Mouse (Mus musculus): ENCODE data around the gene Barhl1.

Barhl1 gene

DNA sequence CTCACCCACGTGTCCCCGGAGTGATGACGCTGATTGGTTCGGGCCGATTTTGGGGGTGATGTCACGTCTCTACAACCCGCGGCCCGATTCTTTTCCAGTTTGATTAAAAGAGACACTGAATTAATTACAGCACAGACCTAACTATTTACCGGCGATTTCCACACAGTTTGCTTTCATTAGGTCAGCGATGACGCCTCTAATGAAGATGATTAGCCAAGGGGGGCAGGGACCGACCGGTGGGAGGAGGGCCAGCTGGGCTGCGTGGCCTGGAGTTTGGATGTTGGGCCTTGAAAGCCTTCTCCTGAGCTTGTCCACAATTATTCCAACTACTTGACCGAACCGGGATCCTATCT lies at the start of gene Barhl1:
Gene Barhl1, minus strand, starts transcription at position 156 of the 353 bp plus-strand sequence.
- no peak for DNase-seq (ENCODE audit: low spot score)

- DNase-seq (ENCODE audit: low spot score), result no peak
These were observed 47.1 kb upstream of the Barhl1 start for GRCm38 (mm10) chr2:28963565-28963964.

GRCm38 (mm10) chr2:28961636-28962035 lies 45.2 kb upstream of the Barhl1 start:
- no peak for DNase-seq (ENCODE audit: low spot score)

GRCm38 (mm10) chr2:28961024-28961585 lies 44.6 kb upstream of the Barhl1 start:
- DNase-seq (ENCODE audit: low spot score), result no peak

GRCm38 (mm10) chr2:28956874-28957273 lies 40.4 kb upstream of the Barhl1 start:
- DNase-seq (ENCODE audit: low spot score), result no peak

- no peak for DNase-seq (ENCODE audit: low spot score)
These were observed 38.1 kb upstream of the Barhl1 start for GRCm38 (mm10) chr2:28954595-28954994.

- peak; percentile 71 for DNase-seq (ENCODE audit: low spot score)
These were observed 36.5 kb upstream of the Barhl1 start for GRCm38 (mm10) chr2:28952981-28953380.

DNA sequence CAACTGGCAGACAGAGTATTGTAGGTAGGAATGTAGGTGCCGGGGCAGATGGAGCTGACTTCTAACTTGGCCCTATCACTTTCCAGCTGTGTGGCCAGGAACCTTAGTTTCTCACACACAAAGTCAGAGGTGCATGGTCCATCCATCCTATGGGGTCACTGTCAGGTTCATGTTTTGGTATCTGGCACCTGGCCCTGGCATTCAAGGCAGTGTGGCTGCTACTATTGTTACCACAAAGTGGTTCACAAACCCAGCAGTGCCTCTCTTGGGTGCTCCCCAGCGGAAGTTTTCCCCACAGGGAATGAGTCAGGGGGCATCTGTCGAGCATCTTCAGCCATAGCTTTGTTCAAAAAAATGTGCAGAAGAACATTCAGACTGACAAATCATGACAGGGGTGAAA lies 29.8 kb upstream of the Barhl1 start:
- DNase-seq (ENCODE audit: low spot score), result no peak

- DNase-seq (ENCODE audit: low spot score), result no peak
These were observed 28.9 kb upstream of the Barhl1 start for GRCm38 (mm10) chr2:28945388-28945787.

GRCm38 (mm10) chr2:28943666-28944516 lies 27.4 kb upstream of the Barhl1 start:
- peak; percentile 23 for DNase-seq (ENCODE audit: low spot score)

GRCm38 (mm10) chr2:28938997-28939396 lies 22.5 kb upstream of the Barhl1 start:
- no peak for DNase-seq (ENCODE audit: low spot score)

DNA sequence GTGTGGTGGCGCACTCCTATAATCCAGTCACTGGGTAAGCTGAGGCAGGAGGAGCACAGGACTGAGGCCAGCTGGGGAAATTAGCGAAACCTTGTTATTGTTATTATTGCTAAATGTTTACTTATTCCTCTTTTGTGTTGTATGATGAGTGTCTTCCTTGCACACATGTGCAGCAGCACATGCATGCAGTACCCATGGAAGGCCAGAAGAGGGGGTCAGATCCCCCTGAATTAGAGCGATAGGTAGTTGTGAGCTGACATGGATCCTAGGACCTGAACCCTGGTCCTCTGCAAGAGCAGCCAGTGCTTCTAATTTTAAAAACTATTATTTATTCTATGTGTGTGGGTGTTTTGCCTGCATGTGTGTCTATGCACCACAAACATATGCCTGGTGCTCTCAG lies 14.1 kb upstream of the Barhl1 start:
- DNase-seq (ENCODE audit: low spot score), result no peak

- peak; percentile 88 for DNase-seq (ENCODE audit: low spot score)
These were observed 7.4 kb upstream of the Barhl1 start for GRCm38 (mm10) chr2:28923912-28924311.

DNA sequence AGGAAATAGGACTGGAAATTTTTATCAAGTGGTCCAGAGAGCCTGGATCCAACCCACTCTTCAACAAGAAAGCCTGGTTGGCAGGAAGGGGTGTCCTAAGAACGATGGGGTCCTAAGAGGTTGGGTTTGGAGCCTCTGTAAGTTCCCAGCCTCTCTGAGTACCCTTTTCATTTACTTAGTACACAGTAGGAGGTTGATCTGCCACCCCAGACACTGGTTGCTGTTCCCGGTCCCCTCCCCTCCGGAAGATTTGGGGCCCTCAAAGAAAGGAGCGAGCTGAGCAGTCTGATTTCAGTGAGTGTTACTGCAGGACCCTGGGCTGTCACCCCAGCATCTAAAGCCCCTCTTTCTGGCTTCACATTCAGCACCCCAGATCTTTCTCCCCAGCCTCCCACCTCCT lies 2.5 kb upstream of the Barhl1 start:
- no peak for DNase-seq (ENCODE audit: low spot score)

DNA sequence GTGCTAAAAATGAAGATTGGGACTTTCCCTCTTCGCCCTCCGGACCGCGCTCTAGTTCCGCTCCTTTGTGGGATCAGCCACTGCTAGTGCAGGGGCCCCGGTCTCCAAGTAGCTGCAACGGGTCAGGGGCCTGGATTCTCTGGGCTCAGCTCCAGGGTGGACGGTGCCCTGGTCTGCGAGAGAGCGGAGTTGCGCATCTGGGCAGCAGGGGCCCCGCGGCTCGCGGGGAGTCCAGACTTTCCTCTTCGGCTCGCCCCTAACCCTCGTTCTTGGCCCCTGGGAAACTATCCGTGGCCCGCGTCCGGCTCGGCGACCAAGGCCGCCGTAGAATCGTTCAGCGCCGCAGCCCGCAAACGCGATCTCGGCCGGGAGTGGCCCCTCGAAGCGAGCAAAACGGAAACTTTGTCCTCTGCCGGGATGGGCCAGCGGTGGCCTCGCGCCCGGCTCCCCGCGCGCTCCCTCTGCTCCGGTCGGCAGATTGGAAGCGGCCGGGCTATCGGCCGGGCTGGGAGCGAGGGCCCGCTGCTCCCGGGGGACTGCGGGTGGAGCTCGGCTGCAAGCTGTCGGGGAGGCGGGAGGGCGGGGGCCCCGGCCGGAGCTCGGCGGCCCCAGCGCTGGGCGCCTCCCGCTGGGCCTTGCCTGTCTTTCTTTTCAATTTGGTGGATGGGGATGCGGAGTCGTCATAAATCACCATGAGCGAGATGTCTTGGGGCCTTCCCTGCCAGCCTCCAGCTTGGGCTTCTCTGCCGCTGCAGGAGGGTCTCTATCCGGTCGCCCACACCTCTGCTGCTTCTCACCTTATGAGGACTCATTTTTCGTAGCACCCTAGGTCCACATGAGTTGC lies 1.3 kb upstream of the Barhl1 start:
- peak; percentile 65 for DNase-seq (ENCODE audit: low spot score)

- no peak for DNase-seq (ENCODE audit: low spot score)
These were observed 669 bp upstream of the Barhl1 start for GRCm38 (mm10) chr2:28917156-28917517.

GRCm38 (mm10) chr2:28915768-28916512 lies 528 bp downstream of the Barhl1 start:
- peak; percentile 84 for DNase-seq (ENCODE audit: low spot score)

GRCm38 (mm10) chr2:28915104-28915738 lies 1.2 kb downstream of the Barhl1 start:
- no peak for DNase-seq (ENCODE audit: low spot score)

- no peak for DNase-seq (ENCODE audit: low spot score)
These were observed 2.3 kb downstream of the Barhl1 start for GRCm38 (mm10) chr2:28914121-28914520.

- no peak for DNase-seq (ENCODE audit: low spot score)
These were observed 3.5 kb downstream of the Barhl1 start for GRCm38 (mm10) chr2:28912961-28913360.

- DNase-seq (ENCODE audit: low spot score), result no peak
These were observed 4.3 kb downstream of the Barhl1 start for GRCm38 (mm10) chr2:28912039-28912700.
